In the genomic region with DNA sequence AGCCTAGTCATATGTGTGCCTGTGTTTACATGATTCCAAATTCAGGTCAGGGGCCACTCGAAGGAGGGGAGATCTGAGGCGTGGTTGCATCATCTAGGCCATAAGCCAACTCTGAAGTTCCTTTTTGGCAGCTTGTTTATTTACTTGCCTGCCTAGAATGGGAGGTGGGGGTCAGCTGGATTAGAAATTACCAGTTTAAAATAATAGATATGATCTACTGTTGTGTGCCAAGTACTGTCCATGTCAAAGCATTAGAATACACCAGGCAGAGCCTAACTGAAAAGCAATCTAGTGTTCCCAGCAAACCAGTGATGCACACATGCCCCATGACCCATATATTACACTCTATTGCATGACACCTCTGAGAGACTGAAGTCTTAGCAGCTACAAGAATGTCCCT, we compare ENCODE assay signal across 13 mouse cellular contexts. TPM values are rescaled to one million over a fixed set of nuclear protein-coding genes. Genes with fewer than 3 reads are reported as not detected.
A peak's percentile ranks its signal among the peaks of the same experiment; 100 is the strongest.
DNase-seq lines count a peak whose midpoint lies in the region; ATAC-seq lines count a peak whose summit lies in the region.
"Had no signal": no experiment of that assay in that cellular context is flagged by ENCODE, and none has a peak within 500 bp of the region (broad histone marks: within the 10 kb centered on the region; RNA-seq: fewer than 3 reads in every experiment).

No protein-coding gene starts in this region.

- H3K9ac ChIP-seq in kidney, embryonic 15.5 days, result no peak overlapping the region
- H3K9ac ChIP-seq in forebrain, embryonic 15.5 days (replicated peaks), result no peak overlapping the region
- H3K9ac ChIP-seq: forebrain, embryonic 13.5 days had no signal

- H3K4me3 ChIP-seq in kidney, embryonic 15.5 days (replicated peaks), result no peak overlapping the region
- no peak overlapping the region for H3K4me3 ChIP-seq in macrophage (ENCODE audit: inconsistent target)
- H3K4me3 ChIP-seq in forebrain, embryonic 15.5 days, result no peak overlapping the region
- H3K4me3 ChIP-seq: forebrain, embryonic 13.5 days had no signal

- H3K27ac ChIP-seq in kidney, embryonic 15.5 days, result no peak overlapping the region
- peak overlapping the region; percentile 15; the same call in 1 of the 2 replicates for H3K27ac ChIP-seq in macrophage
- H3K27ac ChIP-seq in forebrain, embryonic 15.5 days (replicated peaks), result no peak overlapping the region
- H3K27ac ChIP-seq: forebrain, embryonic 13.5 days had no signal

- H3K27me3 ChIP-seq in kidney, embryonic 15.5 days, result no peaks in the 10 kb centered on the region
- H3K27me3 ChIP-seq in forebrain, embryonic 15.5 days, result no peaks in the 10 kb centered on the region
- H3K27me3 ChIP-seq: forebrain, embryonic 13.5 days had no signal

- no peaks in the 10 kb centered on the region for H3K9me3 ChIP-seq in kidney, embryonic 15.5 days (replicated peaks)
- H3K9me3 ChIP-seq in forebrain, embryonic 15.5 days, result no peaks in the 10 kb centered on the region
- H3K9me3 ChIP-seq: forebrain, embryonic 13.5 days; G1E had no signal

- no peaks in the 10 kb centered on the region for H3K79me2 ChIP-seq in macrophage (ENCODE audit: inconsistent target)

- WGBS in kidney, embryonic 15.5 days, result 63% methylated on average over 2 of the region's 2 CpGs
- WGBS in macrophage (ENCODE audit: missing documents), result 20% methylated on average over 2 of the region's 2 CpGs
- WGBS in forebrain, embryonic 15.5 days, result 66% methylated on average over 2 of the region's 2 CpGs

- peak; percentile 41 for DNase-seq in kidney, adult 9 months
- peak; percentile 25 for DNase-seq in fat pad, adult 2 months (ENCODE audit: extremely low read depth, low read depth, low spot score)
- DNase-seq in kidney, postnatal 10 days, result peak; percentile 54
- DNase-seq in cerebellum, adult 9-11 months, result no peak
- DNase-seq: midbrain, embryonic 14.5 days; thymus, adult 2 months had no signal

- peaks cover 26% of the 10 kb centered on the region for H3K36me3 ChIP-seq in kidney, embryonic 15.5 days
- peaks cover 8% of the 10 kb centered on the region for H3K36me3 ChIP-seq in macrophage (ENCODE audit: inconsistent target)
- H3K36me3 ChIP-seq in forebrain, embryonic 15.5 days, result peaks cover 24% of the 10 kb centered on the region

- no peak for ATAC-seq in kidney, embryonic 15.5 days (replicated peaks; ENCODE audit: low FRiP score)
- no peak for ATAC-seq in forebrain, embryonic 15.5 days (replicated peaks)
- ATAC-seq: forebrain, embryonic 13.5 days had no signal

- 0 out of 2 replicates have a peak, but pooled peaks cover 7% of the 10 kb centered on the region for H3K4me1 ChIP-seq in kidney, embryonic 15.5 days
- no peaks in the 10 kb centered on the region for H3K4me1 ChIP-seq in forebrain, embryonic 15.5 days
- H3K4me1 ChIP-seq: forebrain, embryonic 13.5 days had no signal

- no peak overlapping the region for H3K4me2 ChIP-seq in kidney, embryonic 15.5 days
- no peak overlapping the region for H3K4me2 ChIP-seq in forebrain, embryonic 15.5 days (replicated peaks)
- H3K4me2 ChIP-seq: forebrain, embryonic 13.5 days had no signal

RNA-seq across cellular contexts. Expression of gene Coro6, which starts 17.3 kb away (rescaled TPM):
- 0.48 and 0.59 TPM in 2 replicates for polyA plus RNA-seq in kidney, embryonic 15.5 days (2015; fragmentation: Nextera tagmentation; extraction: Ambion mirVana)
- under 1 TPM in 1 of 26 experiments, not detected in 25; 0.31 TPM for total RNA-seq in macrophage (2018; cell fraction: chromatin; rRNA removed)
- under 1 TPM in 1 of 26 experiments, not detected in 25; 0.05 TPM for total RNA-seq in macrophage (2018; cell fraction: cytosol; rRNA removed)
- total RNA-seq in macrophage (2018; cell fraction: nucleus; rRNA removed), result under 1 TPM in 1 of 26 experiments, not detected in 25; 0.94 TPM
- not detected in 3 replicates for polyA plus RNA-seq in macrophage (2018)
- polyA plus RNA-seq in forebrain, embryonic 15.5 days (2015; fragmentation: Nextera tagmentation; extraction: Ambion mirVana), result 0.08 and 0.09 TPM in 2 replicates
- total RNA-seq: common myeloid progenitor, adult 5-6 weeks; hematopoietic stem cell, adult 5-6 weeks had no signal
- polyA plus RNA-seq: G1E had no signal

RNA-seq across cellular contexts. Expression of gene Ankrd13b, which starts 44.5 kb away (rescaled TPM):
- polyA plus RNA-seq in kidney, embryonic 15.5 days (2015; fragmentation: Nextera tagmentation; extraction: Ambion mirVana), result 5.3 and 6.9 TPM in 2 replicates
- total RNA-seq in macrophage (2018; cell fraction: chromatin; rRNA removed), result 10 to 100 TPM in 7 of 26 experiments, 1 to 10 TPM in 16, under 1 TPM in 3; 0.55 to 28.5 (median 5.6) TPM
- total RNA-seq in macrophage (2018; cell fraction: cytosol; rRNA removed), result 1 to 10 TPM in 13 of 26 experiments, under 1 TPM in 13; 0.28 to 4.0 (median 1.6) TPM
- total RNA-seq in macrophage (2018; cell fraction: nucleus; rRNA removed), result 10 to 100 TPM in 4 of 26 experiments, 1 to 10 TPM in 12, under 1 TPM in 9, not detected in 1; 0.26 to 14.8 (median 5.2) TPM
- polyA plus RNA-seq in macrophage (2018), result 2.8 to 4.3 TPM (median 3.3 TPM) in 3 replicates
- polyA plus RNA-seq in forebrain, embryonic 15.5 days (2015; fragmentation: Nextera tagmentation; extraction: Ambion mirVana), result 37.3 and 41.8 TPM in 2 replicates

RNA-seq across cellular contexts. Expression of gene Git1, which starts 48.4 kb away (rescaled TPM):
- 9.7 and 12.6 TPM in 2 replicates for polyA plus RNA-seq in kidney, embryonic 15.5 days (2015; fragmentation: Nextera tagmentation; extraction: Ambion mirVana)
- 100 to 1,000 TPM in 2 of 26 experiments, 10 to 100 TPM in 24; 11.2 to 191 (median 48.6) TPM for total RNA-seq in macrophage (2018; cell fraction: chromatin; rRNA removed)
- 10 to 100 TPM; 22.0 to 35.5 (median 30.7) TPM for total RNA-seq in macrophage (2018; cell fraction: cytosol; rRNA removed)
- 10 to 100 TPM; 12.9 to 79.5 (median 28.5) TPM for total RNA-seq in macrophage (2018; cell fraction: nucleus; rRNA removed)
- polyA plus RNA-seq in macrophage (2018), result 23.8 to 28.2 TPM (median 25.3 TPM) in 3 replicates
- polyA plus RNA-seq in forebrain, embryonic 15.5 days (2015; fragmentation: Nextera tagmentation; extraction: Ambion mirVana), result 14.4 and 15.9 TPM in 2 replicates
